Comparison of ENCODE assay signal across 14 mouse cellular contexts in genomic region chr5:120576781-120577301, GRCm38 (mm10). TPM values are rescaled to one million over a fixed set of nuclear protein-coding genes. Genes with fewer than 3 reads are reported as not detected.
A peak's percentile ranks its signal among the peaks of the same experiment; 100 is the strongest.
DNase-seq lines count a peak whose midpoint lies in the region; ATAC-seq and TF ChIP-seq lines count a peak whose summit lies in the region.
"Had no signal": no experiment of that assay in that cellular context is flagged by ENCODE, and none has a peak within 500 bp of the region (broad histone marks: within the 10 kb centered on the region; RNA-seq: fewer than 3 reads in every experiment).

No protein-coding gene starts in this region.

- intact Hi-C loops in gastrocnemius, postnatal 14 days (cut with DNase I; ENCODE audit: low total_unique reads): no loop called here
- intact Hi-C loops in gastrocnemius, postnatal 36 days (cut with DNase I): no loop called here

- H3K9ac ChIP-seq in liver, embryonic 15.5 days: peak overlapping the region; percentile 33
- H3K9ac ChIP-seq: lung, embryonic 14.5 days had no signal

- H3K4me2 ChIP-seq in liver, embryonic 15.5 days: peak overlapping the region; percentile 72
- H3K4me2 ChIP-seq: lung, embryonic 14.5 days had no signal

- peak; percentile 79 for ATAC-seq in liver, embryonic 15.5 days (ENCODE audit: insufficient read depth)

- H3K4me3 ChIP-seq in liver, embryonic 15.5 days (replicated peaks): 0 out of 2 replicates have a peak overlapping the region, but pooled peaks have one; percentile 4
- no peak overlapping the region for H3K4me3 ChIP-seq in kidney, adult 2 months (ENCODE audit: insufficient read depth, low read depth, low read length)

- TF ChIP-seq CTCF in kidney, adult 2 months (conservative IDR thresholded peaks at IDR 0.05; ENCODE audit: insufficient read depth, insufficient read length, low read depth, low read length): no peak

- H3K36me3 ChIP-seq in liver, embryonic 15.5 days (replicated peaks): peaks cover 45% of the 10 kb centered on the region
- no peaks in the 10 kb centered on the region; the same call in 1 of the 2 replicates for H3K36me3 ChIP-seq in kidney, adult 2 months (ENCODE audit: control insufficient read depth, insufficient read depth, low read length)

- H3K4me1 ChIP-seq in liver, embryonic 15.5 days (replicated peaks): peaks cover 73% of the 10 kb centered on the region
- H3K4me1 ChIP-seq in kidney, adult 2 months (ENCODE audit: control insufficient read depth, insufficient read depth, low read length): peaks cover 49% of the 10 kb centered on the region

- no peaks in the 10 kb centered on the region for H3K9me3 ChIP-seq in liver, embryonic 15.5 days (replicated peaks)

- peak; percentile 35 for DNase-seq in gastrocnemius, postnatal 10 days
- DNase-seq in gastrocnemius, postnatal 14 days: no peak
- peak; percentile 53 for DNase-seq in c-Kit-negative CD71-positive TER-119-positive erythroid progenitor cells, embryonic 14.5 days (ENCODE audit: low read depth, low spot score)
- peak; percentile 52 to 64 for DNase-seq in thymus, postnatal 10 days (ENCODE audit: low spot score in 2 of 2)
- no peak for DNase-seq in right cerebral cortex, adult 2 months (ENCODE audit: low spot score in 2 of 2)
- DNase-seq in kidney, adult 2 months: no peak
- no peak for DNase-seq in gastrocnemius, postnatal 36 days
- DNase-seq: adrenal gland, postnatal 25 days; heart, postnatal 36 days; lung, embryonic 14.5 days had no signal

- no peaks in the 10 kb centered on the region for H3K27me3 ChIP-seq in liver, embryonic 15.5 days
- no peaks in the 10 kb centered on the region for H3K27me3 ChIP-seq in kidney, adult 2 months (replicated peaks; ENCODE audit: control insufficient read depth, insufficient read depth, low read length)

- WGBS in liver, embryonic 15.5 days (ENCODE audit: insufficient replicate concordance): 39% methylated on average over 11 of the region's 11 CpGs
- 56% methylated on average over 11 of the region's 11 CpGs for WGBS in kidney, adult 2 months

- H3K27ac ChIP-seq in liver, embryonic 15.5 days (replicated peaks): peak overlapping the region; percentile 97
- H3K27ac ChIP-seq in kidney, adult 2 months (ENCODE audit: insufficient read depth, low read depth, low read length): no peak overlapping the region

- no peak for TF ChIP-seq POLR2A in kidney, adult 2 months (IDR thresholded peaks at IDR 0.05; ENCODE audit: low read depth, low read length)

RNA-seq across cellular contexts. Expression of gene Tpcn1, which starts 11.6 kb away (rescaled TPM):
- total RNA-seq in gastrocnemius, postnatal 10 days (2021): 10 to 100 TPM; 67.1 to 71.2 TPM
- 10 to 100 TPM; 47.6 to 50.9 TPM for total RNA-seq in gastrocnemius, postnatal 14 days (2021)
- polyA plus RNA-seq in liver, embryonic 15.5 days (2015; fragmentation: Nextera tagmentation; extraction: Ambion mirVana): 22.7 and 26.4 TPM in 2 replicates
- polyA plus RNA-seq in kidney, adult 2 months (2012; rRNA removed): 200 and 216 TPM in 2 replicates
- total RNA-seq in gastrocnemius, postnatal 36 days (2021): 10 to 100 TPM; 35.2 to 44.6 TPM

RNA-seq across cellular contexts. Expression of gene Iqcd, which starts 12.0 kb away (rescaled TPM):
- under 1 TPM; 0.40 to 0.50 TPM for total RNA-seq in gastrocnemius, postnatal 10 days (2021)
- under 1 TPM in 1 of 2 experiments, not detected in 1; 0.13 TPM for total RNA-seq in gastrocnemius, postnatal 14 days (2021)
- polyA plus RNA-seq in liver, embryonic 15.5 days (2015; fragmentation: Nextera tagmentation; extraction: Ambion mirVana): 0.90 and 1.2 TPM in 2 replicates
- 2.1 and 2.5 TPM in 2 replicates for polyA plus RNA-seq in kidney, adult 2 months (2012; rRNA removed)
- under 1 TPM in 1 of 2 experiments, not detected in 1; 0.15 TPM for total RNA-seq in gastrocnemius, postnatal 36 days (2021)
- total RNA-seq: heart, postnatal 36 days had no signal

RNA-seq across cellular contexts. Expression of gene Rita1, which starts 35.5 kb away (rescaled TPM):
- 1 to 10 TPM; 4.7 to 6.2 TPM for total RNA-seq in gastrocnemius, postnatal 10 days (2021)
- 1 to 10 TPM; 4.3 to 5.3 TPM for total RNA-seq in gastrocnemius, postnatal 14 days (2021)
- 4.0 TPM in 2 replicates for polyA plus RNA-seq in liver, embryonic 15.5 days (2015; fragmentation: Nextera tagmentation; extraction: Ambion mirVana)
- polyA plus RNA-seq in kidney, adult 2 months (2012; rRNA removed): 25.2 and 32.1 TPM in 2 replicates
- total RNA-seq in gastrocnemius, postnatal 36 days (2021): 1 to 10 TPM; 5.6 to 6.8 TPM

RNA-seq across cellular contexts. Expression of gene Ddx54, which starts 35.7 kb away (rescaled TPM):
- 10 to 100 TPM; 22.4 to 23.9 TPM for total RNA-seq in gastrocnemius, postnatal 10 days (2021)
- total RNA-seq in gastrocnemius, postnatal 14 days (2021): 10 to 100 TPM; 20.1 to 22.3 TPM
- 16.2 and 17.7 TPM in 2 replicates for polyA plus RNA-seq in liver, embryonic 15.5 days (2015; fragmentation: Nextera tagmentation; extraction: Ambion mirVana)
- polyA plus RNA-seq in kidney, adult 2 months (2012; rRNA removed): 29.3 and 31.6 TPM in 2 replicates
- 10 to 100 TPM; 15.8 to 17.7 TPM for total RNA-seq in gastrocnemius, postnatal 36 days (2021)

RNA-seq across cellular contexts. Expression of gene Cfap73, which starts 57.2 kb away (rescaled TPM):
- total RNA-seq in gastrocnemius, postnatal 10 days (2021): not detected
- total RNA-seq in gastrocnemius, postnatal 14 days (2021): not detected
- polyA plus RNA-seq in liver, embryonic 15.5 days (2015; fragmentation: Nextera tagmentation; extraction: Ambion mirVana): not detected in 2 replicates
- not detected in 2 replicates for polyA plus RNA-seq in kidney, adult 2 months (2012; rRNA removed)
- not detected for total RNA-seq in gastrocnemius, postnatal 36 days (2021)
- total RNA-seq: heart, postnatal 36 days had no signal
- polyA plus RNA-seq: large intestine, adult 2 months; lung, embryonic 14.5 days; neural tube, embryonic 11.5 days; spleen, adult 2 months had no signal

Comparison
In these comparisons a context has a peak if more than half of its experiments do, and no peak if none do; other contexts are left out.
1. DNase-seq: peak in gastrocnemius, postnatal 10 days (single experiment), c-Kit-negative CD71-positive TER-119-positive erythroid progenitor cells, embryonic 14.5 days (single experiment) and thymus, postnatal 10 days (2 of 2); none in gastrocnemius, postnatal 14 days (single experiment), right cerebral cortex, adult 2 months (0 of 2), kidney, adult 2 months (single experiment) and gastrocnemius, postnatal 36 days (0 of 2).